Mouse (Mus musculus) cerebellum, adult 18-20 months (tissue): ENCODE measurements around the gene Tmcc1.

Experiments
- DNase-seq, 2 experiments: peaks; one replicate each; pipeline ENCODE4 v3.0.0; 2021

Gene Tmcc1

GRCm38 (mm10) chr6:116007561-116008173, 185.6 kb downstream of the Tmcc1 start:
- peak; percentile 73 to 82 for DNase-seq

DNA sequence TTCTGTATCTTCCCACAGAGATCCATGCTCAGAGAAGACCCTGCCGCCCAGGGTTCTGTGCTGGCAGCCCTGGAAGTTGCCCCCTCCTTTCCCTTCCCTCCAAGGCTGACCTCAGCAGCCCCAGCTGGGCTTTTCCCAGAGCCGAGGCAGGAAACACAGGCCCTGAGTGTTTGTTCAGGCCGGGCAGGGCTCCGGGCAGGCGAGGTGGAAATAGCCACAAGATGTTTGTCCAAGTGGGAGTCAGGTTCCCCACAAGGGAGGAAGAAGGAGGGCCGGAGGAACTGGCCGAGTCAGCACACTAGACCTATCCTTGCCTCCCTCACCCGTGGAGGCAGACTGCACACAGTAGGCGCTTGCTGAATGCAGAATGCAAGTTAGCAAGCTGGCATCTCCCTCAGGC, 186.6 kb downstream of the Tmcc1 start:
- no peak for DNase-seq

DNA sequence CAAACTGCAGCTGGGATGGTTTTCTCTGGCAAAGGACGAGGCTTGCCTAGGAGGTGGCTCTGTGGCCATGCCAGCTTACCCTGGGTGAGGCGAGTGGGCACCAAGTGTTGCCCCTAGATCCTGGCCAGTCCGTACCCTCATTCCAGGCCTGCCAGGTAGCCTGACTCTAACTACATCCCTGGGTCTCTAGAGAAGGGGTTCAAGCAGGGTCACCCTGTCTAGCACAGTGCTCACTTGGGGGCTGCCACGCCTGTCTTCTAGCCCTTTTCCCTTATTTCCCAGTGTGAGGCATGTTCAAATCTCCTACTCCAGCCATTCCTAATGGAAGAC, 187.4 kb downstream of the Tmcc1 start:
- no peak for DNase-seq

GRCm38 (mm10) chr6:116005275-116005958, 187.9 kb downstream of the Tmcc1 start:
- DNase-seq = no peak

GRCm38 (mm10) chr6:116004716-116005115, 188.6 kb downstream of the Tmcc1 start:
- DNase-seq = no peak

- DNase-seq = no peak
Observed at GRCm38 (mm10) chr6:116004069-116004468, 189.2 kb downstream of the Tmcc1 start.

GRCm38 (mm10) chr6:116003516-116003915, 189.8 kb downstream of the Tmcc1 start:
- DNase-seq = no peak

DNA sequence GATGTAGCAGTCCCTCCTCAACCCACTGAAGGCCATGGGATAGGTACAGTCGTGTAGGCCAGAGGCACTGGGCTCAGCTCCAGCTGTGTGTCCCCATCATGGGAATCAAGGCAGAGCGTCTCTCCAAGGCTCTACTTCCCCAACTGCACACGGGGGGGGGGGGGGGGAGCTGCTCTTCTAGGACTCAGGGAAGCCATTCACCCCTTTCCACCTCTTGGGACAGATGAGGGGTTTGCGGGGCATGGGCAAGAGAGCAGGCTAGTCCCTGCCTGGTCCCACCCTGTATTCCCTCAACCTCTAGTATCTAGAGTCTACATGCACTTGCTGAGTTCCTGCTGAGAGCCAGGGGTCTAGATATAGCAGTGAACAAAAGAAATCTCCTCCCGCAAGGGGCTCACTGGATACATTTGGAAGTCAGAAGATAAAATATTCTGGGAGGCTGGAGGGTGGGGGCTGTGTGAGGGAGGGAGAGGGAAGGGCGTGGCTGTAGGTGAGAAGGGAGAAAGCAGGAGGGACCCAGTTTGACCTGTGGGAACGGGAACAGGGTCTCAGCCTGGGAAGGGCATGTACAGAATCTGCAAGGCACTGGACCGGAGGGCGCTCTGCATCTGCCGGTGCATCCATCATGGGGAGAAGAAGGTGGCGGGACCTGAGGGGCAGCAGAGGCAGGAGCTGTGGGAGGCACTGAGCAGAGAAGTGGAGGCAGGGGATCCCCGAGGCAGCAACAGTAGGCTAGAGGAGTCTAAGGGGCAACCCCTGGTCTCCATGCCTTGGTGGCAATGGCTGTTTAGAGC, 190.8 kb downstream of the Tmcc1 start:
- DNase-seq = no peak

DNA sequence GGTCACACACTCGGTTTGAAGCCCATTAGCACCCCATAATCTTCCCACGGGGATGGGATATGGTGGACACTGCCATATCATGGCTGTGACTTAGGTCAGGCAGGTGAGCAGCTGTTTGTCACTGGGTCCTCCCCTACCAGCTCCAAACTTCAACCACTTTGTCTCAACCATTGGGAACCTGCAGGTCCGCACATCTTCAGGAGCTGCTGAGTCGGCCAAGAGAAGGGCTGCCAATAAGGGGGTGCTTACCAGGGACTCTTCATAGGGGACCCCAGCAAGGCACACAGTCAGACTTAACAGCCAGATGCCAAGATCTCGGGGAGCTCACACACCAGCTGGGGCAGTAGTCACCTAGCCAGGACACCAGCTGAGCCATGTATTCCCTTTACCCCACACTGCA, 192.4 kb downstream of the Tmcc1 start:
- DNase-seq = no peak

GRCm38 (mm10) chr6:115999227-115999626, 194.1 kb downstream of the Tmcc1 start:
- no peak for DNase-seq

GRCm38 (mm10) chr6:115998758-115999157, 194.5 kb downstream of the Tmcc1 start:
- DNase-seq = no peak

DNA sequence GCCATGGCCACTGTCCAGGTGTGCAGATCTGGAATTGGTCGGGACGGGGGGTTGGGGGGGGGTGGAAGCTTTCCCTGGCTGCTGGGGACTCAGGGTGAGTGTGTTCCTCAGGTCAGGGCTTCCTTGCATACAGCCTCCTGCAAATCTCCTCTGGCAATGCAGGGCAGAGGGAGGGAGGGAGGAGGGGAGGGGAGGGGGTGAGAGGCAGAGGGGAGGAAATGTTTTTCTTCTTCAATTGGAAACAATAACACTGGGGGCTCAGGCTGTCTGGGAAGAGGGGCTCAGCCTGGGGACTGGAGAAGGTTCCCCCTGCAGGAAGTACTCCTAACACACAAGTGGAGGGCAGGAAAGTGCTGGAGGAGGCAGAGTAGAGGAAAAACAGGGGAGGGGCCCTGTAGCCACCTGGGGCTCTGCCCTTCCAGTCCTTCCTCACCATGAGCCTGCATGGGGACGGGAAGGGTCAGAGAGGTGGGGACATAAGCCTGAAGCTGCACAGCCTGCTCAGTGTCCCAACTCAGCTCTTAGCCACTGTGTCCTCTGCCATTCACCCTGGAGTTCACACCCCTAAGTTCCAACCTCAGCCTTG, 195.5 kb downstream of the Tmcc1 start:
- DNase-seq = no peak

DNA sequence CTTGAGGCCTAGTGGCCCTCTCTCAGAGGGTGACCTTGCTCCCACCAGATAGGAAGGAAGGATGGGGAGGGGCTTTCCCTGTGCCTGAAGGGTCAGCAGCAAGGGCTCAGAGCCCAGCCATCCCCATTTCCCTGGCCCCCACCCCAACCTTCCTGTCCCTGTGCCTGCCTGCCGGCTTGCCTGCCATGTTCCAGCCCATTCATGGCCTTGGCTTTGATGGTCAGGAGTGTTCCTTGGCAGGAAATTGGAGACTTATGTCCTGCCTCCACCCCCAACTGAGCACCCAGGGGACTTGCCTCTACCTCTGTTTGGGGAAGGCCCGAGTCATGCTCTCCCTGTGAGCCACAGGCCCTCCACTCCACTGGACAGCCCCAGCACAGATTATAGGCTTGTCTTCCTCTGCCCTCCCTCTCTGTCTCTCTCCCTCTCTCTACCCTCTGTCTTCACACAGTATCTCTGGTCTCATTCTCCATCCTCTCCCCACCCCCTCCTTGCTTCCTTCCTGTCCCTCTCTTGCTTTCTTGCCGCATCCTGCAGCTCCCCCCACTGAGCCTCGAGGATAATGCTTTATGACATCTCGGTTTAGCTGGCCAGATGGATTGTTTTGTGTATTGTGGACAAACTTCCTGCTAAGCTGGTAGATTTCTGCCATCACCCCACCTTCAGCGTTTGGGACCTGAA, 197.0 kb downstream of the Tmcc1 start:
- DNase-seq = peak in 1 of 2 experiments; percentile 39

GRCm38 (mm10) chr6:115995531-115995941, 197.8 kb downstream of the Tmcc1 start:
- DNase-seq = no peak

DNA sequence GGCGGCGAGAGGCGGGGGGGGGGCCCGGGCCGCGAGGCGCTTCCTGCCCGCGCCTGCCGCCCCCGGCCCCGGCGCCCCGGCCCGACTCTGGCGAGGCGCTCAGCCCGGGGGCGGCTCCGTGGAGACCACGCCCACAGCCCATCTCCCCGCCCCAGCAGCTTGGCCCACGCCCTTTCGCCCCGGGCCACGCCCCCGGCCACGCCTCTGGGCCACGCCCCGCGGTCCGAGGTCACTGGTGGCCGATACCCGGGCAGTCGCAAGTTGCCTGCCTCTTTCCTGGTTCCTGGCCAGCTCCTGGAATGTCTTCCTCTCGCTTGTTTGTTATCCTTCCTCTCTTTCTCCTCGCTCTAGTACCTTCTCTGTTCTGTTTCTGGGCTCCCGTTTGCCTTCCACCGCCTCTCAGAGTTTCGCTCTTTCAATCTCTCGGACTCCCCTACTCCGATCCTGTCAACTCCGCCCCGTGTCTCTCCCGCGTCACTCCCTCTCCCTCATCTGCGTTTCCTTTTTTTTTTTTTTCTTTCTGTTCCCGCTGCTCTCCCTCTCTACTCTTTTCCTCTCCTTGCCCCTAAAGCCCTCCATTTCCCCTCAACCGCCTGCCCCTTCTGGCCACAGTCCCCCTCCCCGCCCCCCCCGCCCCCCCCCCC, 198.3 kb downstream of the Tmcc1 start, which contains the start of gene Plxnd1:
TSS of gene Plxnd1 (minus strand) at position 129 of the 644 bp plus-strand sequence.
- DNase-seq = peak; percentile 77 to 86

GRCm38 (mm10) chr6:115994146-115994876, 199.0 kb downstream of the Tmcc1 start:
- no peak for DNase-seq

DNA sequence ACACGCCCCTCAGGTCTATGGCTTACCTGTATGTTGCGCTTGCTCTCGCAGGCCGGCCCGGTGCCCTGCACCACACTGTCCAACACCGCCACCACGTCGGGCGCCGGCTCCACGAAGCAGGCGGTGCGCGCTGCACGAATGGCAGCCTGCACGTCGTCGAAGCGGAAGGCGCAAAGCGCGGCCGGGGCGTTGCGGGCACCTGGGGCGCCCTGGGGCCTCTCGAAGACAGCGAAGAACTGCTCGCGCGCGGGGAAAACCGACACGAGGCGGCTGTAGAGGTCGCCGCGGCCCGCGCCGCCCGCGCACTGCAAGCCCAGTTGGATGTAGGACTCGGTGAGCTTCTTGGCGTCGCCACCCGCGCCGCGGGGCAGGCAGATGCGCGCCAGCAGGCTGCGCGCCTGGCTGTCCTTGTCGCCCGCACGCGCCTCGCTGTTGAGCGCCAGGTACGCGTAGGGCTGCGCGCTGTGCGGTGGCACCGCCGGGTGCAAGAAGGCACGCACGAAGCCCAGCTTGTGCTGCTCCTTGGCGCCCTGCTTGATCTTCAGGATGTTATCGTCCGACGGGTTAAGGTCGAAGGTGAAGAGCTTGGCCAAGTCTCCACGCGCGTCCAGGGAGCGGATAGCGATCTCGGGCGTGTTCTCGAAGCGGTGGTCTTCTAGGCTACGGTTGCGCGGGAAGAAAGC, 199.7 kb downstream of the Tmcc1 start:
- peak in 1 of 2 experiments; percentile 46 for DNase-seq

DNA sequence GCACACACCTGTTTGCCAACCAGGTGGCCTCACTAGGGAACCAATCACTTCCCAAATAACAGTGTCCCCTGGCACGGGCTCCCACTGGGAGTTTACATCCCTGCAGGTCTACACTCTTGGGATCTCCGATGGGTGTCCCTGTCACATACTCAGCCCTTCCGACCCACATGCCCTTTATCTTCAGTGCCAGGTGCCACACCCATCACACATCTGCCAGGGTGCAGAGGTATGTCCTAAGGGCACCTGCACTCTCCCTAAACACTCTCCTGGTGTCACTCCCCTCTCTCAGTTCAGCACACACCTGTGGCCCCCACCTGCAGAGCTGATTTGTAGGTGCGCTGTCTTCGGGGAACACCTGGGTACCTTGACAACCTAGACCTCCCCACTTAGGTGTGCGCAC, 200.3 kb downstream of the Tmcc1 start:
- no peak for DNase-seq

DNA sequence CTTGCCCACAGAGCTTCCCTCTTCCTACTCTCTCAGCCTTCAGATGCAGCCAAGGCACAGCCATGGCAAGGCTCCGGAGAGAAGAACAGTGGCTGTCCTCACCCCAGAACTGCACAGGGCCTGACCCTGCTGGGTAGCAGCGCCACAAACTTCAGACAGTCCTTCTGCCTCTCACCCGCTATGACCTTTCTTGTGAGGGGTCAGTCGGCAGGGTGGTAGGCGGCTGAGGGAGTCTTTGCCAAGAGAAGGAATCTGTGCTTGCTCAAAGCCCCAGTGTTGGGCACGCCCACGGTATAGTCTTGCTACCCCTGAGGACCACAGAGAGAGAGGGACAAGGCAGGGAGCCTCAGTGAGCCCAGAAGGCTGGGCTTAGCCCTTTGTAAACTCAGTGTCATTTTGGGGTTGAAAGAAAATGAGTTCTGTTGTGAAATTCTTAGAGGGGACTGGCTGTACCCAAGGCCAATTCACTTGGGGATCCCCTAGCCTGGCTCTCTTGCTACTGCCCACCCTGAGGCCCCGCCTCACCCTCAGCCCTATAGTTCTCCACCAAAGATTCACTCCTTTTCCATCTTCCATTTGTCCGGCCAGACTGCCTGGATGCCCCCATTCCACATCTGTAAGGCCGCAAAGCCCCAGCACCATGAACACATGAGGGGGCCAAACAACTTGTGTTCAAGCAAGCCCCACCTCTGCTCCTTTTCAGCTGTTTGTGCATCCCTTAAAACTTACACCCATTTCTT, 201.2 kb downstream of the Tmcc1 start:
- no peak for DNase-seq
